24 mouse cellular contexts compared by ENCODE assay signal in the genomic region with DNA sequence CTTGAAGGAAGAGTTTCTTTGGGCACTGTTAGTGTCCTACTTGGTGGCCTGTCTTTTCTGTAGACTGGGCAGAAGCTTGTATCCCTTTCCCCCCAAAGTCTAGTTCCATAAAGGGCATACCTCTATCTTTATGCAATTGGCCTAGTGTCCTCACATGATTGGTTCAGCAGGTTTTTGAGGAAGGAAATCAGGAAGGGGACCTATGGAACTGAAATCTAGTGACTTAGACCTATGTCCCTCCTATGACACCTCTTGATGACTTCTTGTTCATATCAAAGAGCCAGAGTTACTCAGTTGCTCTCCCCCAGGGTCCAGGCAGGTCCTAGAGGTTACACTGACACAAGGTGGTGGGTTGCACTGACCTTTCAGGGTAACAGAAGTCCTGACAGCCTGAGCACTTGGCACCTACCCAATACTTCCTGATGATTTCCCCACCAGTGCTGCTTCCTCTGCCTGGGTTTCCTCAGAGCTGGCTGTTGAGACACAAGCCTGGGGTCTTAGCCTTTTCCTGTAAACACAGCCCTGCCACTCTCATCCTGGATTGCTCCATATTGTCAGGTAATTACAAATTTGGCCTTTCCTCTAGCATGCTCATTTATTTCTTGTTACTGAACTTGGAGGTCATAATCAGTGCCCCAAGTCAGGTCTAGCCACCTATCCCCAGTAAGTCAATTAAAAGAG. TPM values are rescaled to one million over a fixed set of nuclear protein-coding genes. Genes with fewer than 3 reads are reported as not detected.
DNase-seq lines count a peak whose midpoint lies in the region; ATAC-seq and TF ChIP-seq lines count a peak whose summit lies in the region.
"Had no signal": no experiment of that assay in that cellular context is flagged by ENCODE, and none has a peak within 500 bp of the region (broad histone marks: within the 10 kb centered on the region; RNA-seq: fewer than 3 reads in every experiment).

No protein-coding gene starts in this region.

- H3K4me3 ChIP-seq in intestine, embryonic 14.5 days (ENCODE audit: low read depth, low read length), result no peak overlapping the region
- H3K4me3 ChIP-seq in intestine, postnatal 0 days (ENCODE audit: low read depth, low read length), result no peak overlapping the region
- H3K4me3 ChIP-seq: embryonic facial prominence, embryonic 13.5 days; forebrain, embryonic 12.5 days; heart, embryonic 10.5 days had no signal

- DNase-seq in intestine, embryonic 14.5 days (ENCODE audit: low spot score), result peak; percentile 25
- DNase-seq in 416B (ENCODE audit: low read depth), result peak; percentile 26
- no peak for DNase-seq in adrenal gland, postnatal 36 days
- DNase-seq: adrenal gland, adult 2 months; adrenal gland, postnatal 25 days; cerebellum, adult 11 months; cerebellum, adult 8-10 months; cerebellum, postnatal 36 days; forebrain, postnatal 0 days; gastrocnemius, postnatal 14 days; heart, postnatal 10 days; heart, postnatal 4 days had no signal

- no peak overlapping the region for H3K4me2 ChIP-seq in intestine, embryonic 14.5 days (ENCODE audit: low read length)
- no peak overlapping the region for H3K4me2 ChIP-seq in intestine, postnatal 0 days (replicated peaks; ENCODE audit: low read depth)
- H3K4me2 ChIP-seq: embryonic facial prominence, embryonic 13.5 days; forebrain, embryonic 12.5 days; hindbrain, embryonic 14.5 days had no signal

- H3K36me3 ChIP-seq in intestine, embryonic 14.5 days (ENCODE audit: control insufficient read depth, insufficient read depth, low read length), result no peaks in the 10 kb centered on the region
- H3K36me3 ChIP-seq in intestine, postnatal 0 days (ENCODE audit: control insufficient read depth, insufficient read depth), result no peaks in the 10 kb centered on the region
- H3K36me3 ChIP-seq: embryonic facial prominence, embryonic 13.5 days; forebrain, embryonic 12.5 days; heart, embryonic 10.5 days had no signal

- no peaks in the 10 kb centered on the region for H3K27me3 ChIP-seq in intestine, embryonic 14.5 days (replicated peaks; ENCODE audit: control insufficient read depth, insufficient read depth, low read length)
- H3K27me3 ChIP-seq in intestine, postnatal 0 days (replicated peaks; ENCODE audit: control insufficient read depth, insufficient read depth, low read length), result no peaks in the 10 kb centered on the region
- H3K27me3 ChIP-seq: forebrain, embryonic 12.5 days had no signal

- no peak for ATAC-seq in intestine, embryonic 14.5 days (replicated peaks; ENCODE audit: low FRiP score, low TSS enrichment, low read depth)
- no peak for ATAC-seq in intestine, postnatal 0 days
- ATAC-seq in granulocyte monocyte progenitor cell, adult 5-6 weeks (replicated peaks; ENCODE audit: poor library complexity, severe bottlenecking), result peak; percentile 83
- peak; percentile 78 for ATAC-seq in megakaryocyte progenitor cell, adult 5-6 weeks (replicated peaks; ENCODE audit: poor library complexity)
- ATAC-seq: forebrain, postnatal 0 days had no signal

- no peak overlapping the region for H3K27ac ChIP-seq in intestine, embryonic 14.5 days (ENCODE audit: low read depth)
- H3K27ac ChIP-seq in intestine, postnatal 0 days (ENCODE audit: low read depth, low read length), result no peak overlapping the region
- H3K27ac ChIP-seq: embryonic facial prominence, embryonic 13.5 days; forebrain, embryonic 12.5 days; heart, embryonic 10.5 days; hindbrain, embryonic 14.5 days had no signal

- TF ChIP-seq CTCF in intestine, postnatal 0 days (IDR thresholded peaks at IDR 0.05; ENCODE audit: low read depth), result no peak

- no peaks in the 10 kb centered on the region for H3K4me1 ChIP-seq in intestine, embryonic 14.5 days (replicated peaks; ENCODE audit: control insufficient read depth, insufficient read depth, low read length)
- no peaks in the 10 kb centered on the region for H3K4me1 ChIP-seq in intestine, postnatal 0 days (replicated peaks; ENCODE audit: control insufficient read depth, insufficient read depth, low read length)
- H3K4me1 ChIP-seq: embryonic facial prominence, embryonic 13.5 days; forebrain, embryonic 12.5 days; heart, embryonic 10.5 days had no signal

- no peaks in the 10 kb centered on the region for H3K9me3 ChIP-seq in intestine, embryonic 14.5 days (ENCODE audit: control insufficient read depth, low read length)
- H3K9me3 ChIP-seq in intestine, postnatal 0 days (ENCODE audit: control insufficient read depth), result no peaks in the 10 kb centered on the region
- H3K9me3 ChIP-seq: embryonic facial prominence, embryonic 13.5 days; forebrain, embryonic 12.5 days; heart, embryonic 10.5 days had no signal

- H3K9ac ChIP-seq in intestine, embryonic 14.5 days (ENCODE audit: low read length), result no peak overlapping the region
- H3K9ac ChIP-seq in intestine, postnatal 0 days (ENCODE audit: low read depth, low read length), result no peak overlapping the region
- H3K9ac ChIP-seq: embryonic facial prominence, embryonic 13.5 days; forebrain, embryonic 12.5 days; forebrain, postnatal 0 days; hindbrain, embryonic 14.5 days had no signal

RNA-seq across cellular contexts. Expression of gene S100a7a, which starts 5.7 kb away (rescaled TPM):
- polyA plus RNA-seq in intestine, embryonic 14.5 days (2014; fragmentation: Nextera tagmentation; extraction: Ambion mirVana), result 0.13 TPM in 1 of 2 replicates, not detected in the other
- polyA plus RNA-seq in intestine, postnatal 0 days (2015; fragmentation: Nextera tagmentation; extraction: Ambion mirVana), result 0.12 TPM in 1 of 2 replicates, not detected in the other
- total RNA-seq in granulocyte monocyte progenitor cell, adult 5-6 weeks (2014; fragmentation: Nextera tagmentation), result not detected in 2 replicates
- not detected in 2 replicates for total RNA-seq in granulocyte monocyte progenitor cell, adult 5-6 weeks (2017)
- not detected in 2 replicates for total RNA-seq in megakaryocyte progenitor cell, adult 5-6 weeks (2015)
- total RNA-seq in megakaryocyte progenitor cell, adult 5-6 weeks (2017), result not detected in 2 replicates
- total RNA-seq in adrenal gland, postnatal 36 days (2021), result under 1 TPM in 1 of 2 experiments, not detected in 1; 0.33 TPM
- total RNA-seq: gastrocnemius, adult 18-20 months; heart, postnatal 4 days had no signal
- polyA plus RNA-seq: embryonic facial prominence, embryonic 13.5 days; forebrain, embryonic 12.5 days; forebrain, postnatal 0 days; heart, embryonic 10.5 days; heart, embryonic 14.5 days; hindbrain, embryonic 14.5 days had no signal

RNA-seq across cellular contexts. Expression of gene S100a8, which starts 9.3 kb away (rescaled TPM):
- polyA plus RNA-seq in intestine, embryonic 14.5 days (2014; fragmentation: Nextera tagmentation; extraction: Ambion mirVana), result 2.3 and 14.3 TPM in 2 replicates
- polyA plus RNA-seq in intestine, postnatal 0 days (2015; fragmentation: Nextera tagmentation; extraction: Ambion mirVana), result 2.7 and 4.6 TPM in 2 replicates
- total RNA-seq in granulocyte monocyte progenitor cell, adult 5-6 weeks (2014; fragmentation: Nextera tagmentation), result 347 and 679 TPM in 2 replicates
- total RNA-seq in granulocyte monocyte progenitor cell, adult 5-6 weeks (2017), result 895 and 1,441 TPM in 2 replicates
- total RNA-seq in megakaryocyte progenitor cell, adult 5-6 weeks (2015), result 2,361 and 4,241 TPM in 2 replicates
- 1,918 and 3,820 TPM in 2 replicates for total RNA-seq in megakaryocyte progenitor cell, adult 5-6 weeks (2017)
- 1 to 10 TPM in 1 of 2 experiments, not detected in 1; 2.2 TPM for total RNA-seq in adrenal gland, postnatal 36 days (2021)
- total RNA-seq: ES-E14; gastrocnemius, adult 18-20 months had no signal
- polyA plus RNA-seq: adrenal gland, adult 2 months; heart, embryonic 10.5 days had no signal

RNA-seq across cellular contexts. Expression of gene S100a9, which starts 36.0 kb away (rescaled TPM):
- 1.6 and 5.3 TPM in 2 replicates for polyA plus RNA-seq in intestine, embryonic 14.5 days (2014; fragmentation: Nextera tagmentation; extraction: Ambion mirVana)
- 2.8 and 3.3 TPM in 2 replicates for polyA plus RNA-seq in intestine, postnatal 0 days (2015; fragmentation: Nextera tagmentation; extraction: Ambion mirVana)
- total RNA-seq in granulocyte monocyte progenitor cell, adult 5-6 weeks (2014; fragmentation: Nextera tagmentation), result 129 and 333 TPM in 2 replicates
- total RNA-seq in granulocyte monocyte progenitor cell, adult 5-6 weeks (2017), result 894 and 951 TPM in 2 replicates
- total RNA-seq in megakaryocyte progenitor cell, adult 5-6 weeks (2015), result 2,769 and 4,892 TPM in 2 replicates
- total RNA-seq in megakaryocyte progenitor cell, adult 5-6 weeks (2017), result 952 and 2,018 TPM in 2 replicates
- total RNA-seq in adrenal gland, postnatal 36 days (2021), result 1 to 10 TPM in 1 of 2 experiments, not detected in 1; 1.8 TPM
- total RNA-seq: ES-E14; gastrocnemius, adult 18-20 months had no signal
- polyA plus RNA-seq: adrenal gland, adult 2 months; heart, embryonic 10.5 days had no signal

RNA-seq across cellular contexts. Expression of gene S100a6, which starts 46.8 kb away (rescaled TPM):
- polyA plus RNA-seq in intestine, embryonic 14.5 days (2014; fragmentation: Nextera tagmentation; extraction: Ambion mirVana), result 359 and 401 TPM in 2 replicates
- 374 and 424 TPM in 2 replicates for polyA plus RNA-seq in intestine, postnatal 0 days (2015; fragmentation: Nextera tagmentation; extraction: Ambion mirVana)
- 3.6 and 13.4 TPM in 2 replicates for total RNA-seq in granulocyte monocyte progenitor cell, adult 5-6 weeks (2014; fragmentation: Nextera tagmentation)
- 13.0 and 18.6 TPM in 2 replicates for total RNA-seq in granulocyte monocyte progenitor cell, adult 5-6 weeks (2017)
- total RNA-seq in megakaryocyte progenitor cell, adult 5-6 weeks (2015), result 31.2 and 57.3 TPM in 2 replicates
- 10.7 and 21.3 TPM in 2 replicates for total RNA-seq in megakaryocyte progenitor cell, adult 5-6 weeks (2017)
- total RNA-seq in adrenal gland, postnatal 36 days (2021), result 10 to 100 TPM; 42.5 to 68.0 TPM

RNA-seq across cellular contexts. Expression of gene S100a5, which starts 51.2 kb away (rescaled TPM):
- polyA plus RNA-seq in intestine, embryonic 14.5 days (2014; fragmentation: Nextera tagmentation; extraction: Ambion mirVana), result 5.1 and 8.6 TPM in 2 replicates
- polyA plus RNA-seq in intestine, postnatal 0 days (2015; fragmentation: Nextera tagmentation; extraction: Ambion mirVana), result 4.1 and 5.6 TPM in 2 replicates
- total RNA-seq in granulocyte monocyte progenitor cell, adult 5-6 weeks (2014; fragmentation: Nextera tagmentation), result not detected in 2 replicates
- not detected in 2 replicates for total RNA-seq in granulocyte monocyte progenitor cell, adult 5-6 weeks (2017)
- total RNA-seq in megakaryocyte progenitor cell, adult 5-6 weeks (2015), result not detected in 2 replicates
- not detected in 2 replicates for total RNA-seq in megakaryocyte progenitor cell, adult 5-6 weeks (2017)
- not detected for total RNA-seq in adrenal gland, postnatal 36 days (2021)
- total RNA-seq: adrenal gland, adult 2 months; adrenal gland, postnatal 25 days; ES-E14; forebrain, postnatal 0 days; gastrocnemius, postnatal 14 days; heart, postnatal 10 days; heart, postnatal 4 days had no signal
- polyA plus RNA-seq: adrenal gland, adult 2 months; brain, embryonic 14.5 days; embryonic facial prominence, embryonic 13.5 days; forebrain, embryonic 12.5 days; forebrain, postnatal 0 days; gonadal fat pad, adult 2 months; heart, embryonic 10.5 days; heart, embryonic 14.5 days; hindbrain, embryonic 14.5 days had no signal

Comparison
In these comparisons a context has a peak if more than half of its experiments do, and no peak if none do; other contexts are left out.
1. ATAC-seq: peak in granulocyte monocyte progenitor cell, adult 5-6 weeks (single experiment) and megakaryocyte progenitor cell, adult 5-6 weeks (single experiment); none in intestine, embryonic 14.5 days (single experiment) and intestine, postnatal 0 days (single experiment).
2. DNase-seq: peak in intestine, embryonic 14.5 days (single experiment) and 416B (single experiment); none in adrenal gland, postnatal 36 days (0 of 2).
3. RNA of gene S100a8, which starts 9.3 kb away (total RNA-seq): 1,918 to 4,241 TPM in megakaryocyte progenitor cell, adult 5-6 weeks and 347 to 1,441 TPM in granulocyte monocyte progenitor cell, adult 5-6 weeks; 2.2 TPM in adrenal gland, postnatal 36 days; every median in the first group is over 100 times any median in the second.
4. RNA of gene S100a9, which starts 36.0 kb away (total RNA-seq): 952 to 4,892 TPM in megakaryocyte progenitor cell, adult 5-6 weeks and 129 to 951 TPM in granulocyte monocyte progenitor cell, adult 5-6 weeks; 1.8 TPM in adrenal gland, postnatal 36 days; every median in the first group is over 10 times any median in the second.